Mouse (Mus musculus) neural tube, embryonic 14.5 days (tissue): ENCODE results near the gene Rxra. TPM values are rescaled to one million over a fixed set of nuclear protein-coding genes. Genes with fewer than 3 reads are reported as not detected.

Experiments used
- ATAC-seq: fragments of 200-750 bp; cut with Nextera tagmentation; 2 replicates; pipeline ENCODE4 v1.8.0; 2017; ENCODE audit warnings: low read depth, mild to moderate bottlenecking, moderate TSS enrichment, moderate library complexity
- H3K27ac ChIP-seq: fragments of 300-500 bp; sonication (generic); 2 replicates; pipeline ENCODE4 v1.5.1; 2014; ENCODE audit warnings: low read depth, mild to moderate bottlenecking, control low read depth, low read length, moderate library complexity, mixed read lengths
- H3K27me3 ChIP-seq: fragments of 300-500 bp; sonication (generic); 2 replicates; pipeline ENCODE4 v1.6.1; 2014; ENCODE audit warnings: low read length; ENCODE audit not compliant: control insufficient read depth, insufficient read depth
- H3K36me3 ChIP-seq: fragments of 300-500 bp; sonication (generic); 2 replicates; pipeline ENCODE4 v1.6.1; 2014; ENCODE audit warnings: low read length, mixed read lengths; ENCODE audit not compliant: control insufficient read depth, insufficient read depth
- H3K4me1 ChIP-seq: fragments of 300-500 bp; sonication (generic); 2 replicates; pipeline ENCODE4 v1.6.1; 2014; ENCODE audit warnings: low read length; ENCODE audit not compliant: control insufficient read depth, insufficient read depth
- H3K4me2 ChIP-seq: fragments of 300-500 bp; sonication (generic); 2 replicates; pipeline ENCODE4 v1.6.1; 2014; ENCODE audit warnings: mild to moderate bottlenecking, low read depth, low read length, control low read depth
- H3K4me3 ChIP-seq: fragments of 300-500 bp; sonication (generic); 2 replicates; pipeline ENCODE4 v1.5.1; 2014; ENCODE audit warnings: low read depth, low read length, control low read depth, mixed read lengths
- H3K9ac ChIP-seq: fragments of 300-500 bp; sonication (generic); replicated peaks from 2 replicates; pipeline ENCODE4 v1.6.1; 2014; ENCODE audit warnings: low read depth, mild to moderate bottlenecking, control low read depth, low read length, mixed read lengths
- H3K9me3 ChIP-seq: fragments of 300-500 bp; sonication (generic); 2 replicates; pipeline ENCODE4 v1.6.1; 2016; ENCODE audit warnings: low read length; ENCODE audit not compliant: control insufficient read depth
- WGBS: fragments of 180-500 bp; shearing (Covaris S2); extraction: QIAGEN DNeasy Blood & Tissue Kit; methylation state at CpG from one replicate; pipeline ENCODE4 v1.1.7; 2014; 5-methylcytosine and 5-hydroxymethylcytosine counted together
- polyA plus RNA-seq: library from polyadenylated mRNA; unstranded; fragments of >200 nt; fragmentation: Nextera tagmentation; extraction: Ambion mirVana; gene quantifications from 2 replicates; pipeline ENCODE4 v1.2.1, GENCODE M21; 2014

Rxra gene
- polyA plus RNA-seq, 1 experiment from 2014 or later, result 1.6 TPM

GRCm38 (mm10) chr2:27779291-27779866, 103.1 kb downstream of the Rxra start:
- no peak overlapping the region for H3K9ac ChIP-seq
- no peaks in the 10 kb centered on the region for H3K9me3 ChIP-seq
- WGBS, result 87% methylated on average over 9 of the region's 9 CpGs
- no peak overlapping the region for H3K27ac ChIP-seq
- no peaks in the 10 kb centered on the region for H3K4me1 ChIP-seq
- no peak overlapping the region for H3K4me2 ChIP-seq
- H3K27me3 ChIP-seq, result no peaks in the 10 kb centered on the region
- ATAC-seq, result no peak
- no peak overlapping the region for H3K4me3 ChIP-seq
- no peaks in the 10 kb centered on the region for H3K36me3 ChIP-seq

- no peaks in the 10 kb centered on the region for H3K27me3 ChIP-seq
- no peaks in the 10 kb centered on the region for H3K36me3 ChIP-seq
- 89% methylated on average over 7 of the region's 7 CpGs for WGBS
- no peak for ATAC-seq
- no peaks in the 10 kb centered on the region for H3K9me3 ChIP-seq
- H3K4me1 ChIP-seq, result no peaks in the 10 kb centered on the region
- H3K4me2 ChIP-seq, result no peak overlapping the region
- H3K27ac ChIP-seq, result no peak overlapping the region
- H3K9ac ChIP-seq, result no peak overlapping the region
- H3K4me3 ChIP-seq, result no peak overlapping the region
Measured at GRCm38 (mm10) chr2:27780162-27780561, 103.9 kb downstream of the Rxra start.

DNA sequence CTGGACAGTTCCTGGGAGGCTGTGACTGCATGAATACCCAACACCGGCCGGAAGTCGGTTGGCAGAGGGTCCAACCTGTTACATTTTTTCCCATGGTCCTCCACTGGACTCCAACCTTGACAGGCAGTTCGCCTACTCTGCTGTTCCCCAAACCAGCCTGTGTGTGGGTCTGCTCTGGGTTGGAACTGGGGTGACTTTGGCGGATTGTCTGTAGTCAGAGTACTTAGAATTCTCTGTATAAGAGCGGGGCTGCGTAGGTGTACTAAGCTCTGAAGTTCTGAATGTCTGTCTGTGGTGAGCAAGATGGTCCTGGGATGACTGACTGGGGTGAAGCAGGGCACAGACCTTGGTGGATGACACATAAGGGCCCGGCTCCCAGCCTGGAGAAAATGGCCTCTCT, 109.1 kb downstream of the Rxra start:
- H3K27ac ChIP-seq, result no peak overlapping the region
- no peaks in the 10 kb centered on the region for H3K36me3 ChIP-seq
- no peak overlapping the region for H3K9ac ChIP-seq
- H3K9me3 ChIP-seq, result no peaks in the 10 kb centered on the region
- no peak overlapping the region for H3K4me3 ChIP-seq
- ATAC-seq, result no peak
- WGBS, result 96% methylated on average over 8 of the region's 8 CpGs
- no peaks in the 10 kb centered on the region for H3K4me1 ChIP-seq
- no peak overlapping the region for H3K4me2 ChIP-seq
- no peaks in the 10 kb centered on the region for H3K27me3 ChIP-seq

DNA sequence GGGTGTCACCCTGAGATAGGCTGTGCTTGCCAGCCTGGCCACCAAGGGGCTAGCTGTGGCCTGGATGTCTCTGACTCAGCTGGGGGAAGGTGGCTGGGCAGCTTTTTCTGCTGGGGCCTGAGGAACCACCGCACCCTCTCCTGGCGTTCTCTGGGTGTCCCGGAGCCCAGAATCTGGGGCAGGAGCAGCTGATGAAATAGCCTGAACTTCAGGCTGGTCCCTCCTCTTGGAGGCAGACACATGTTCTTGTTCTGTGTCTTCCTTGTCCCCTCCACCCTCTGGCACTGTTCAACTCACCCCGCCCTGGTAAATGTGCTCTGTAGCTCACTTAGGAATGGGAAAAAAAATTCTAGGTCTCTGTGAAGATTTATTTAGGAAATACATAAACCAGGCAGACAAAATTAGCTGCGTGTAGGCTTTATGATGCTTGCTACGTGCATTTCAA, 109.8 kb downstream of the Rxra start:
- 86% methylated on average over 6 of the region's 6 CpGs for WGBS
- H3K9me3 ChIP-seq, result no peaks in the 10 kb centered on the region
- no peaks in the 10 kb centered on the region for H3K27me3 ChIP-seq
- H3K4me3 ChIP-seq, result no peak overlapping the region
- H3K27ac ChIP-seq, result no peak overlapping the region
- H3K4me2 ChIP-seq, result no peak overlapping the region
- no peak for ATAC-seq
- H3K4me1 ChIP-seq, result no peaks in the 10 kb centered on the region
- H3K9ac ChIP-seq, result no peak overlapping the region
- H3K36me3 ChIP-seq, result no peaks in the 10 kb centered on the region

DNA sequence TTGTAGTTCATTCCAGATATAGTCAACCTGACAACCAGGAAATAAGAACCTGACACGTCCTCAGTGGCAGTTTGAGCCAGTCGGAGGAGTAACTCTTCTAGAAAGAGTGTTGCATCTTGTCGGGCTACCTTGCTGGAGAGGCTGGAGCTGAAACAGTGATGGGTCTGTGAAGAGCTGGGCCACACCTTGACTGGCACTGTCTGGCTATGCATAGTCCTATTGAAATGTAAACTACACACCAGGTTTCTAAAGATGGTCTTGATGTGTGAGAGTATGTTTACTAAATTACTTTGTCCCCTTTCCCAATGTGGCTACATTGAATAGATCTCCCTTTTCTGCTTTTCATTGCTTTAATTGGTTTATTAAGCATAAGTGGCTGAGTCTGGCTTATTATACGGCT, 115.3 kb downstream of the Rxra start:
- no peak overlapping the region for H3K4me2 ChIP-seq
- no peak overlapping the region for H3K4me3 ChIP-seq
- H3K9me3 ChIP-seq, result no peaks in the 10 kb centered on the region
- no peaks in the 10 kb centered on the region for H3K27me3 ChIP-seq
- ATAC-seq, result no peak
- H3K4me1 ChIP-seq, result no peaks in the 10 kb centered on the region
- no peaks in the 10 kb centered on the region for H3K36me3 ChIP-seq
- no peak overlapping the region for H3K9ac ChIP-seq
- no peak overlapping the region for H3K27ac ChIP-seq
- WGBS, result 81% methylated on average over 4 of the region's 4 CpGs

- Histone ChIP-seq H3K36me3 (no peaks in the 10 kb centered on the region), H3K9ac (no peak overlapping the region), H3K4me2 (no peak overlapping the region), H3K9me3 (no peaks in the 10 kb centered on the region), H3K4me1 (no peaks in the 10 kb centered on the region), H3K4me3 (no peak overlapping the region), H3K27ac (no peak overlapping the region), H3K27me3 (no peaks in the 10 kb centered on the region)
- ATAC-seq, result no peak
- WGBS, result 82% methylated on average over 4 of the region's 4 CpGs
Measured at GRCm38 (mm10) chr2:27799018-27799417, 122.8 kb downstream of the Rxra start.

GRCm38 (mm10) chr2:27801041-27801440, 124.8 kb downstream of the Rxra start:
- no peak overlapping the region for H3K4me2 ChIP-seq
- 85% methylated on average over 2 of the region's 2 CpGs for WGBS

GRCm38 (mm10) chr2:27802493-27802892, 126.3 kb downstream of the Rxra start:
- whole genome bisulfite sequencing, result 31% methylated on average over 9 of the region's 9 CpGs
- Histone ChIP-seq H3K4me3 (no peak overlapping the region), H3K9me3 (no peaks in the 10 kb centered on the region), H3K27me3 (no peaks in the 10 kb centered on the region), H3K27ac (no peak overlapping the region), H3K36me3 (no peaks in the 10 kb centered on the region), H3K4me1 (no peaks in the 10 kb centered on the region), H3K4me2 (no peak overlapping the region), H3K9ac (no peak overlapping the region)
- peak; percentile 38; the same call in 1 of the 2 replicates for ATAC-seq

More at GRCm38 (mm10) chr2:27801041-27801440, 124.8 kb downstream of the Rxra start:
- no peak overlapping the region for H3K4me3 ChIP-seq
- ATAC-seq, result no peak
- H3K4me1 ChIP-seq, result no peaks in the 10 kb centered on the region
- H3K27me3 ChIP-seq, result no peaks in the 10 kb centered on the region
- H3K27ac ChIP-seq, result no peak overlapping the region
- no peaks in the 10 kb centered on the region for H3K9me3 ChIP-seq
- H3K9ac ChIP-seq, result no peak overlapping the region
- H3K36me3 ChIP-seq, result no peaks in the 10 kb centered on the region

- H3K4me1 ChIP-seq, result no peaks in the 10 kb centered on the region
- H3K4me3 ChIP-seq, result no peak overlapping the region
- H3K27me3 ChIP-seq, result no peaks in the 10 kb centered on the region
- H3K4me2 ChIP-seq, result no peak overlapping the region
- H3K27ac ChIP-seq, result no peak overlapping the region
- no peak for ATAC-seq
- WGBS, result 87% methylated on average over 7 of the region's 7 CpGs
- H3K9ac ChIP-seq, result no peak overlapping the region
- no peaks in the 10 kb centered on the region for H3K36me3 ChIP-seq
- no peaks in the 10 kb centered on the region for H3K9me3 ChIP-seq
Measured at GRCm38 (mm10) chr2:27806691-27807090, 130.5 kb downstream of the Rxra start.
